ENCODE assay signal across 8 mouse cellular contexts in genomic region chr5:147299255-147300000, GRCm38 (mm10). TPM values are rescaled to one million over a fixed set of nuclear protein-coding genes. Genes with fewer than 3 reads are reported as not detected.
DNase-seq lines count a peak whose midpoint lies in the region; ATAC-seq and TF ChIP-seq lines count a peak whose summit lies in the region.

No protein-coding gene starts in this region.

- H3K4me3 ChIP-seq in heart, embryonic 10.5 days, result peak overlapping the region; percentile 53
- peak overlapping the region; percentile 3; the same call in 1 of the 2 replicates for H3K4me3 ChIP-seq in embryonic facial prominence, embryonic 11.5 days (ENCODE audit: low read depth, low read length)
- H3K4me3 ChIP-seq in hindbrain, embryonic 15.5 days, result no peak overlapping the region
- H3K4me3 ChIP-seq in liver, embryonic 12.5 days, result peak overlapping the region; percentile 19
- no peak overlapping the region for H3K4me3 ChIP-seq in myocyte

- no peak overlapping the region for H3K9ac ChIP-seq in embryonic facial prominence, embryonic 11.5 days (replicated peaks; ENCODE audit: low read length)
- no peak overlapping the region for H3K9ac ChIP-seq in hindbrain, embryonic 15.5 days
- 0 out of 2 replicates have a peak overlapping the region, but pooled peaks have one; percentile 2 for H3K9ac ChIP-seq in liver, embryonic 12.5 days

- peak; percentile 64; the same call in 1 of the 2 replicates for ATAC-seq in embryonic facial prominence, embryonic 11.5 days (replicated peaks; ENCODE audit: insufficient number of reproducible peaks, low FRiP score, low TSS enrichment, low read depth)
- peak; percentile 30; the same call in 1 of the 2 replicates for ATAC-seq in hindbrain, embryonic 15.5 days (ENCODE audit: low FRiP score, low read depth)
- peak; percentile 77 for ATAC-seq in liver, embryonic 12.5 days

- peak; percentile 80 for DNase-seq in heart, embryonic 10.5 days (ENCODE audit: low spot score)
- no peak for DNase-seq in heart, adult 9 months (ENCODE audit: low spot score in 2 of 2)
- peak; percentile 61 for DNase-seq in MN1 (ENCODE audit: low spot score)
- DNase-seq in embryonic facial prominence, embryonic 11.5 days (ENCODE audit: low spot score), result peak; percentile 90
- DNase-seq in right cerebral cortex, postnatal 25 days, result no peak

- no peaks in the 10 kb centered on the region for H3K9me3 ChIP-seq in heart, embryonic 10.5 days
- no peaks in the 10 kb centered on the region for H3K9me3 ChIP-seq in embryonic facial prominence, embryonic 11.5 days (replicated peaks; ENCODE audit: control insufficient read depth, low read length)
- no peaks in the 10 kb centered on the region for H3K9me3 ChIP-seq in hindbrain, embryonic 15.5 days
- H3K9me3 ChIP-seq in liver, embryonic 12.5 days (replicated peaks), result no peaks in the 10 kb centered on the region

- H3K4me1 ChIP-seq in heart, embryonic 10.5 days, result peaks cover 20% of the 10 kb centered on the region
- H3K4me1 ChIP-seq in embryonic facial prominence, embryonic 11.5 days (ENCODE audit: control insufficient read depth, insufficient read depth, low read length), result no peaks in the 10 kb centered on the region; the same call in 1 of the 2 replicates
- peaks cover 6% of the 10 kb centered on the region for H3K4me1 ChIP-seq in hindbrain, embryonic 15.5 days (replicated peaks)
- peaks cover 10% of the 10 kb centered on the region; the same call in 1 of the 2 replicates for H3K4me1 ChIP-seq in liver, embryonic 12.5 days

- H3K27me3 ChIP-seq in heart, embryonic 10.5 days (ENCODE audit: insufficient read depth, poor library complexity, severe bottlenecking), result peaks cover 97% of the 10 kb centered on the region
- peaks cover 84% of the 10 kb centered on the region for H3K27me3 ChIP-seq in embryonic facial prominence, embryonic 11.5 days (ENCODE audit: control insufficient read depth, insufficient read depth, low read length)
- peaks cover 94% of the 10 kb centered on the region for H3K27me3 ChIP-seq in hindbrain, embryonic 15.5 days
- H3K27me3 ChIP-seq in liver, embryonic 12.5 days (replicated peaks), result peaks cover 97% of the 10 kb centered on the region
- H3K27me3 ChIP-seq in myocyte (ENCODE audit: control insufficient read depth, insufficient read depth, insufficient read length), result peaks cover 47% of the 10 kb centered on the region

- under 1% methylated on average over 41 of the region's 41 CpGs for WGBS in heart, embryonic 10.5 days
- WGBS in embryonic facial prominence, embryonic 11.5 days, result under 1% methylated on average over 41 of the region's 41 CpGs
- WGBS in hindbrain, embryonic 15.5 days, result under 1% methylated on average over 41 of the region's 41 CpGs
- WGBS in liver, embryonic 12.5 days (ENCODE audit: insufficient replicate concordance), result 1% methylated on average over 41 of the region's 41 CpGs

- H3ac ChIP-seq in myocyte (ENCODE audit: control insufficient read depth, insufficient read length), result no peak overlapping the region

- H3K27ac ChIP-seq in heart, embryonic 10.5 days, result 0 out of 2 replicates have a peak overlapping the region, but pooled peaks have one; percentile 25
- no peak overlapping the region for H3K27ac ChIP-seq in embryonic facial prominence, embryonic 11.5 days (replicated peaks; ENCODE audit: low read depth, low read length)
- no peak overlapping the region for H3K27ac ChIP-seq in hindbrain, embryonic 15.5 days (replicated peaks)
- H3K27ac ChIP-seq in liver, embryonic 12.5 days, result peak overlapping the region; percentile 61; the same call in 1 of the 2 replicates

- H3K79me2 ChIP-seq in myocyte (ENCODE audit: control insufficient read depth, insufficient read depth), result no peaks in the 10 kb centered on the region

- H3K4me2 ChIP-seq in embryonic facial prominence, embryonic 11.5 days (ENCODE audit: low read depth, low read length), result peak overlapping the region; percentile 33
- H3K4me2 ChIP-seq in hindbrain, embryonic 15.5 days, result peak overlapping the region; percentile 34; the same call in 1 of the 2 replicates
- H3K4me2 ChIP-seq in liver, embryonic 12.5 days, result peak overlapping the region; percentile 52
- no peak overlapping the region for H3K4me2 ChIP-seq in myocyte (ENCODE audit: low read depth)

- H3K36me3 ChIP-seq in heart, embryonic 10.5 days, result no peaks in the 10 kb centered on the region
- no peaks in the 10 kb centered on the region for H3K36me3 ChIP-seq in embryonic facial prominence, embryonic 11.5 days (replicated peaks; ENCODE audit: control insufficient read depth, insufficient read depth, low read depth, low read length)
- H3K36me3 ChIP-seq in hindbrain, embryonic 15.5 days, result no peaks in the 10 kb centered on the region
- no peaks in the 10 kb centered on the region for H3K36me3 ChIP-seq in liver, embryonic 12.5 days
- H3K36me3 ChIP-seq in myocyte (ENCODE audit: control insufficient read depth, insufficient read depth), result no peaks in the 10 kb centered on the region

- no peak for TF ChIP-seq POLR2A in myocyte (IDR thresholded peaks at IDR 0.05; ENCODE audit: insufficient read length, low read depth)

TF ChIP-seq in myocyte, 11 proteins besides CTCF, POLR2A, EP300 and RAD21:
- TF ChIP-seq E2F4 (IDR thresholded peaks at IDR 0.05; ENCODE audit: insufficient read depth) (no peak), TCF3 (IDR thresholded peaks at IDR 0.05; ENCODE audit: insufficient read length, low read depth) (no peak), SRF (IDR thresholded peaks at IDR 0.05; ENCODE audit: control insufficient read depth, insufficient read length, low read depth) (peak; percentile 76)
TF ChIP-seq in myocyte: peak in this region for 1.

RNA-seq across cellular contexts. Expression of gene Cdx2, which starts 7.6 kb away (rescaled TPM):
- not detected in 2 replicates for polyA plus RNA-seq in heart, embryonic 10.5 days (2016; fragmentation: Nextera tagmentation; extraction: Ambion mirVana)
- polyA plus RNA-seq in embryonic facial prominence, embryonic 11.5 days (2014; fragmentation: Nextera tagmentation; extraction: Ambion mirVana), result not detected in 2 replicates
- not detected in 2 replicates for polyA plus RNA-seq in hindbrain, embryonic 15.5 days (2015; fragmentation: Nextera tagmentation; extraction: Ambion mirVana)
- not detected in 2 replicates for polyA plus RNA-seq in liver, embryonic 12.5 days (2016; fragmentation: Nextera tagmentation; extraction: Ambion mirVana)
- polyA plus RNA-seq in myocyte (2012; fragmentation: generic; extraction: Trizol), result not detected

RNA-seq across cellular contexts. Expression of gene Urad, which starts 22.8 kb away (rescaled TPM):
- not detected in 2 replicates for polyA plus RNA-seq in heart, embryonic 10.5 days (2016; fragmentation: Nextera tagmentation; extraction: Ambion mirVana)
- not detected in 2 replicates for polyA plus RNA-seq in embryonic facial prominence, embryonic 11.5 days (2014; fragmentation: Nextera tagmentation; extraction: Ambion mirVana)
- not detected in 2 replicates for polyA plus RNA-seq in hindbrain, embryonic 15.5 days (2015; fragmentation: Nextera tagmentation; extraction: Ambion mirVana)
- 0.21 TPM in 1 of 2 replicates, not detected in the other for polyA plus RNA-seq in liver, embryonic 12.5 days (2016; fragmentation: Nextera tagmentation; extraction: Ambion mirVana)
- not detected for polyA plus RNA-seq in myocyte (2012; fragmentation: generic; extraction: Trizol)

RNA-seq across cellular contexts. Expression of gene Pdx1, which starts 29.7 kb away (rescaled TPM):
- 0.44 TPM in 1 of 2 replicates, not detected in the other for polyA plus RNA-seq in heart, embryonic 10.5 days (2016; fragmentation: Nextera tagmentation; extraction: Ambion mirVana)
- polyA plus RNA-seq in embryonic facial prominence, embryonic 11.5 days (2014; fragmentation: Nextera tagmentation; extraction: Ambion mirVana), result not detected in 2 replicates
- polyA plus RNA-seq in hindbrain, embryonic 15.5 days (2015; fragmentation: Nextera tagmentation; extraction: Ambion mirVana), result not detected in 2 replicates
- 0.06 and 0.25 TPM in 2 replicates for polyA plus RNA-seq in liver, embryonic 12.5 days (2016; fragmentation: Nextera tagmentation; extraction: Ambion mirVana)
- not detected for polyA plus RNA-seq in myocyte (2012; fragmentation: generic; extraction: Trizol)

Comparison
In these comparisons a context has a peak if more than half of its experiments do, and no peak if none do; other contexts are left out.
1. DNase-seq: peak in heart, embryonic 10.5 days (single experiment), MN1 (single experiment) and embryonic facial prominence, embryonic 11.5 days (single experiment); none in heart, adult 9 months (0 of 2) and right cerebral cortex, postnatal 25 days (single experiment).
2. H3K27ac ChIP-seq: peak in heart, embryonic 10.5 days (single experiment) and liver, embryonic 12.5 days (single experiment); none in embryonic facial prominence, embryonic 11.5 days (single experiment) and hindbrain, embryonic 15.5 days (single experiment).
3. H3K4me3 ChIP-seq: peak in heart, embryonic 10.5 days (single experiment), embryonic facial prominence, embryonic 11.5 days (single experiment) and liver, embryonic 12.5 days (single experiment); none in hindbrain, embryonic 15.5 days (single experiment) and myocyte (single experiment).
4. Peak in every context shown above with its lines, with median percentiles within 50 percentile points of each other: ATAC-seq.